ENCODE assay signal across 22 mouse cellular contexts in the genomic region with DNA sequence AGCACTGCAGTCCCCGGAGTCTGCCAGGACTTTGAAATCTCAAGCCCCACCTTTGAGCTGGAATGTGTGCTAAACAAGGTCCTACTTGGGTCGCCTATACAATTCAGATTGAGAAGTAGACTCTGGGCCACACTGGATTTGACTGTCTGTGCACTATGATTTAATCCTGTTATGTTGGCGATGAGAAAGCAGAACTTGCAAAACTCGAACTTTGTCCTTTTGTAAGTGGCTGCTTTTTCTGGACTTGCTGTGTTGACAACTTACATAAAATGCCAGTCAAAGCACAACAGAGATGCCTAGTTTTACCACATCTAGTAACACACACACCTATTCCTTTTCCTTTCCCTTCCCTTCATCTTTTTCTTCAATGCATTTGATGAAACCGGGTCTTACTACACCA.
"Had no signal": no experiment of that assay in that cellular context is flagged by ENCODE, and none has a peak within 500 bp of the region (broad histone marks: within the 10 kb centered on the region; RNA-seq: fewer than 3 reads in every experiment).

No protein-coding gene starts in this region.

- H3K9ac ChIP-seq: limb, embryonic 13.5 days; liver, embryonic 14.5 days; liver, postnatal 0 days; lung, embryonic 14.5 days; midbrain, embryonic 12.5 days; midbrain, embryonic 15.5 days; neural tube, embryonic 12.5 days; neural tube, embryonic 15.5 days had no signal

- H3K36me3 ChIP-seq: limb, embryonic 10.5 days; limb, embryonic 13.5 days; midbrain, embryonic 12.5 days; midbrain, embryonic 15.5 days; neural tube, embryonic 12.5 days; neural tube, embryonic 15.5 days had no signal

- ATAC-seq: inflammation-experienced regulatory T-cells, adult 6 months; intestine, embryonic 16.5 days; liver, postnatal 0 days; lung, postnatal 0 days; midbrain, embryonic 15.5 days had no signal

- H3K9me3 ChIP-seq: neural tube, embryonic 15.5 days had no signal

- DNase-seq: layer of hippocampus, adult 9-11 months; liver; liver, postnatal 0 days; lung, embryonic 14.5 days; right cerebral cortex, adult 18-20 months; right cerebral cortex, postnatal 14 days; right cerebral cortex, postnatal 4 days; thymus, adult 2 months; thymus, postnatal 14 days; thymus, postnatal 4 days had no signal

- H3K4me3 ChIP-seq: limb, embryonic 10.5 days; limb, embryonic 13.5 days; midbrain, embryonic 12.5 days; midbrain, embryonic 15.5 days; neural tube, embryonic 12.5 days; neural tube, embryonic 15.5 days had no signal

- H3K4me1 ChIP-seq: limb, embryonic 13.5 days; midbrain, embryonic 12.5 days; midbrain, embryonic 15.5 days; neural tube, embryonic 12.5 days; neural tube, embryonic 15.5 days had no signal

- H3K27ac ChIP-seq: limb, embryonic 10.5 days; limb, embryonic 13.5 days; liver, embryonic 14.5 days; macrophage; midbrain, embryonic 12.5 days; midbrain, embryonic 15.5 days; neural tube, embryonic 12.5 days; neural tube, embryonic 15.5 days; stomach, postnatal 0 days had no signal

- H3K4me2 ChIP-seq: limb, embryonic 13.5 days; lung, embryonic 14.5 days; midbrain, embryonic 12.5 days; midbrain, embryonic 15.5 days; neural tube, embryonic 12.5 days; neural tube, embryonic 15.5 days had no signal

- H3K27me3 ChIP-seq: midbrain, embryonic 12.5 days; midbrain, embryonic 15.5 days; neural tube, embryonic 12.5 days; neural tube, embryonic 15.5 days had no signal
